Mouse (Mus musculus) myocyte (in vitro differentiated cells): ENCODE measurements around the gene Gtf3a.

Source experiments
- POLR2A ChIP-seq: IDR thresholded peaks from one replicate; pipeline ENCODE4 v1.6.1; 2011; ENCODE audit warnings: low read depth, mild to moderate bottlenecking, control low read depth, moderate library complexity; ENCODE audit not compliant: insufficient read length
- USF1 ChIP-seq: IDR thresholded peaks from one replicate; pipeline ENCODE4 v1.6.1; 2011; ENCODE audit warnings: low read depth, mild to moderate bottlenecking, control low read depth, moderate library complexity

GRCm38 (mm10) chr5:146931904-146932553 is 16.4 kb upstream of the Gtf3a start:
- TF ChIP-seq POLR2A (no peak), USF1 (no peak)
